Comparison of ENCODE assay signal across 8 mouse cellular contexts in genomic region chr17:49563416-49563780, GRCm38 (mm10). TPM values are rescaled to one million over a fixed set of nuclear protein-coding genes. Genes with fewer than 3 reads are reported as not detected.
DNase-seq lines count a peak whose midpoint lies in the region; ATAC-seq lines count a peak whose summit lies in the region.

No protein-coding gene starts in this region.

- no peaks in the 10 kb centered on the region for H3K9me3 ChIP-seq in heart, embryonic 15.5 days (replicated peaks)
- no peaks in the 10 kb centered on the region for H3K9me3 ChIP-seq in embryonic facial prominence, embryonic 12.5 days
- H3K9me3 ChIP-seq in intestine, embryonic 14.5 days (ENCODE audit: control insufficient read depth, low read length): no peaks in the 10 kb centered on the region

- peak overlapping the region; percentile 66 for H3K9ac ChIP-seq in heart, embryonic 15.5 days
- peak overlapping the region; percentile 71 for H3K9ac ChIP-seq in embryonic facial prominence, embryonic 12.5 days
- peak overlapping the region; percentile 61 for H3K9ac ChIP-seq in intestine, embryonic 14.5 days (ENCODE audit: low read length)

- no peaks in the 10 kb centered on the region for H3K36me3 ChIP-seq in heart, embryonic 15.5 days
- no peaks in the 10 kb centered on the region for H3K36me3 ChIP-seq in embryonic facial prominence, embryonic 12.5 days
- H3K36me3 ChIP-seq in intestine, embryonic 14.5 days (ENCODE audit: control insufficient read depth, insufficient read depth, low read length): no peaks in the 10 kb centered on the region

- H3K4me3 ChIP-seq in heart, embryonic 15.5 days: peak overlapping the region; percentile 71
- peak overlapping the region; percentile 64 for H3K4me3 ChIP-seq in embryonic facial prominence, embryonic 12.5 days
- peak overlapping the region; percentile 63 for H3K4me3 ChIP-seq in intestine, embryonic 14.5 days (ENCODE audit: low read depth, low read length)

- no peak for ATAC-seq in heart, embryonic 15.5 days (replicated peaks; ENCODE audit: insufficient number of reproducible peaks, insufficient read depth, low FRiP score, low read depth)
- ATAC-seq in embryonic facial prominence, embryonic 12.5 days (ENCODE audit: insufficient number of reproducible peaks, insufficient read depth, low FRiP score, low TSS enrichment): 0 out of 2 replicates have a peak, but pooled peaks have one; percentile 11
- ATAC-seq in intestine, embryonic 14.5 days (replicated peaks; ENCODE audit: low FRiP score, low TSS enrichment, low read depth): peak; percentile 30; the same call in 1 of the 2 replicates

- H3K27me3 ChIP-seq in heart, embryonic 15.5 days: peaks cover 5% of the 10 kb centered on the region; the same call in 1 of the 2 replicates
- 0 out of 2 replicates have a peak, but pooled peaks cover 5% of the 10 kb centered on the region for H3K27me3 ChIP-seq in embryonic facial prominence, embryonic 12.5 days
- H3K27me3 ChIP-seq in intestine, embryonic 14.5 days (replicated peaks; ENCODE audit: control insufficient read depth, insufficient read depth, low read length): peaks cover 4% of the 10 kb centered on the region; the same call in 1 of the 2 replicates

- 19% methylated on average over 4 of the region's 4 CpGs for WGBS in heart, embryonic 15.5 days
- 9% methylated on average over 4 of the region's 4 CpGs for WGBS in embryonic facial prominence, embryonic 12.5 days
- WGBS in intestine, embryonic 14.5 days: 13% methylated on average over 4 of the region's 4 CpGs

- no peak for DNase-seq in heart, adult 8-10 months (ENCODE audit: low spot score)
- DNase-seq in intestine, embryonic 14.5 days (ENCODE audit: low spot score): no peak
- peak; percentile 40 for DNase-seq in neural tube, embryonic 10.5 days (ENCODE audit: extremely low spot score, low spot score)
- no peak for DNase-seq in thymus, postnatal 25 days
- no peak for DNase-seq in spleen, adult 18-20 months
- DNase-seq in thymus, postnatal 0 days (ENCODE audit: low spot score): no peak

- peak overlapping the region; percentile 92 for H3K27ac ChIP-seq in heart, embryonic 15.5 days
- H3K27ac ChIP-seq in embryonic facial prominence, embryonic 12.5 days: peak overlapping the region; percentile 94
- peak overlapping the region; percentile 88 for H3K27ac ChIP-seq in intestine, embryonic 14.5 days (ENCODE audit: low read depth)

- peaks cover 21% of the 10 kb centered on the region for H3K4me1 ChIP-seq in heart, embryonic 15.5 days (replicated peaks)
- peaks cover 17% of the 10 kb centered on the region for H3K4me1 ChIP-seq in embryonic facial prominence, embryonic 12.5 days
- peaks cover 16% of the 10 kb centered on the region for H3K4me1 ChIP-seq in intestine, embryonic 14.5 days (replicated peaks; ENCODE audit: control insufficient read depth, insufficient read depth, low read length)

- H3K4me2 ChIP-seq in heart, embryonic 15.5 days: peak overlapping the region; percentile 84
- H3K4me2 ChIP-seq in embryonic facial prominence, embryonic 12.5 days (replicated peaks): peak overlapping the region; percentile 73
- H3K4me2 ChIP-seq in intestine, embryonic 14.5 days (ENCODE audit: low read length): peak overlapping the region; percentile 78

RNA-seq across cellular contexts. Expression of gene Daam2, which starts 0.7 kb away (rescaled TPM):
- polyA plus RNA-seq in heart, embryonic 15.5 days (2015; fragmentation: Nextera tagmentation; extraction: Ambion mirVana): 3.9 and 5.3 TPM in 2 replicates
- total RNA-seq in heart, adult 8-10 months (2022): 1 to 10 TPM; 5.3 to 7.4 (median 6.2) TPM
- polyA plus RNA-seq in embryonic facial prominence, embryonic 12.5 days (2016; fragmentation: Nextera tagmentation; extraction: Ambion mirVana): 12.4 and 12.6 TPM in 2 replicates
- 5.7 and 6.1 TPM in 2 replicates for polyA plus RNA-seq in intestine, embryonic 14.5 days (2014; fragmentation: Nextera tagmentation; extraction: Ambion mirVana)
- 0.18 and 0.30 TPM in 2 replicates for polyA plus RNA-seq in thymus, postnatal 0 days (2015; fragmentation: Nextera tagmentation; extraction: Ambion mirVana)

RNA-seq across cellular contexts. Expression of gene Kif6, which starts 51.5 kb away (rescaled TPM):
- 1.7 and 1.9 TPM in 2 replicates for polyA plus RNA-seq in heart, embryonic 15.5 days (2015; fragmentation: Nextera tagmentation; extraction: Ambion mirVana)
- 1 to 10 TPM; 3.8 to 4.9 (median 4.1) TPM for total RNA-seq in heart, adult 8-10 months (2022)
- 2.9 and 3.8 TPM in 2 replicates for polyA plus RNA-seq in embryonic facial prominence, embryonic 12.5 days (2016; fragmentation: Nextera tagmentation; extraction: Ambion mirVana)
- polyA plus RNA-seq in intestine, embryonic 14.5 days (2014; fragmentation: Nextera tagmentation; extraction: Ambion mirVana): 1.7 and 3.0 TPM in 2 replicates
- 1.3 TPM in 2 replicates for polyA plus RNA-seq in thymus, postnatal 0 days (2015; fragmentation: Nextera tagmentation; extraction: Ambion mirVana)
